Mouse (Mus musculus): ENCODE results near the gene Xbp1. TPM values are rescaled to one million over a fixed set of nuclear protein-coding genes. Genes with fewer than 3 reads are reported as not detected.
"Not testable (repeated sequence)": the region's sequence is repeated elsewhere in the genome, so short reads cannot be mapped to it uniquely, and the experiment has no call there.

Xbp1 gene
- total RNA-seq, 1 experiment from 2014 or later = 124 TPM

GRCm38 (mm10) chr11:5527865-5528523 lies 7.5 kb downstream of the Xbp1 start:
- DNase-seq = no peak

- DNase-seq = no peak
Observed at GRCm38 (mm10) chr11:5528841-5529240, 8.4 kb downstream of the Xbp1 start.

GRCm38 (mm10) chr11:5530172-5530571 lies 9.7 kb downstream of the Xbp1 start:
- no peak for DNase-seq

DNA sequence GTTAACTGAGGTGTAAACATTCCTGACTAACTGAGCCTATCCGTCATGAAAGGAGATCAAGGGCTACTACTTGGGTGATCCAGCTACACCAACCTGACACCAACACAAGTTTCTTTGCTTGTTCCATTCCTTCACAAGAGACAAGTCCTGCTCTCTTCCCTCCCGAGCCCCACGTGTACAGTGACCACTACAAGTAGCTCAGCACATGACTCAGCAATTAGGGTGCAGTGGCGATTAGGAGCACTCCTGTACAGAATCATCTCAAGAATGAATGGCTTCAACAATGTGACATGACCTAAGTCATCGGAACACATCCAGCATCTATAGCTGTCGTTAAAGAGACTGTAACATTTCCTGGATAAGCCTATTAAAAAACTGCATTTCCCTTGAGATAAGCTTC lies 10.3 kb downstream of the Xbp1 start:
- no peak for DNase-seq

- no peak for DNase-seq
Observed at GRCm38 (mm10) chr11:5533108-5533507, 12.6 kb downstream of the Xbp1 start.

GRCm38 (mm10) chr11:5537454-5537853 lies 17.0 kb downstream of the Xbp1 start:
- not testable (repeated sequence) for DNase-seq

DNA sequence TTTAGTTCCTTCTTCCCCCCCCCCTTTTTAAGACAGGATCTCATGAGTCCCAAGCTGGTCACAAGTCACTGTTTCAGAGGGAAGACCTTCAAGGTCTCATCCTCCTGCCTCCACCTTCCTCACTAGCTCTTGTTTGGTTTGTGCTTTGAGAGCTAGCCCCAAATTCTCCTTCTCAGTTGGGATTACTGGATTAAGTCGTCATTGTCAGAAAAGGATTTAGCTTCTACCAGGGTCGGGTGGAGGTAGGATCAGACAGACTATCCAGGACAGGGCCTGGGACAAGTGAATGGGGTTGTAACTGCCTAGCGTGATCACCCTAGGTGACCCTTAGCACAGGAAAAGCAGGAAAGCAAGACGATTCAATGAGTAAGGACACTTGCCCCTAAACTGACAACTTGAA lies 19.9 kb downstream of the Xbp1 start:
- DNase-seq = no peak

GRCm38 (mm10) chr11:5541230-5541798 lies 20.9 kb downstream of the Xbp1 start:
- peak; percentile 25 for DNase-seq

- peak; percentile 94 for DNase-seq
Observed at GRCm38 (mm10) chr11:5541799-5542481, 21.5 kb downstream of the Xbp1 start, which contains the start of gene Ccdc117. Ccdc117 (minus strand) TSS chr11:5542187.

GRCm38 (mm10) chr11:5542482-5543185 lies 22.2 kb downstream of the Xbp1 start:
- DNase-seq = no peak

DNA sequence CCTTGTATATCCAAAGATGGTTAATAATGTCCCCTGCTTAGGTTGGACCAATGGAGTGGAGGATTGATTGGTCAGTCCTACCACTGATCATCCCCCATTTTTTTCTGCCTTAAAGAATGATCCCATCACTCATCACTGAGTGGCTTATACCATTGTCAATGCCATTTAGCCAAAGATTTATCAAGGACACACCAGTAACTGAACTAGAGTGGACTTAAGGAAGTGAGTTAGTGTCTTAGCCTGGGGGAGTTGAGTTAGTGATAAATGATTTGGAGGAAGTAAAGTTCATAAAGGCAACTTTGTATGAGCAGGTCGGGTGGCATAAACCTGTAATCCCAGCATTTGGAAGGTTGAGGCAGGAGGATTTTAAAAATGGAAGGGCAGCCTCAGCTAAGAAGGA lies 22.8 kb downstream of the Xbp1 start:
- no peak for DNase-seq

- not testable (repeated sequence) for DNase-seq
Observed at GRCm38 (mm10) chr11:5544709-5545108, 24.2 kb downstream of the Xbp1 start.

- no peak for DNase-seq
Observed at GRCm38 (mm10) chr11:5545457-5545856, 25.0 kb downstream of the Xbp1 start.

GRCm38 (mm10) chr11:5546693-5547092 lies 26.2 kb downstream of the Xbp1 start:
- DNase-seq = no peak

GRCm38 (mm10) chr11:5551430-5551829 lies 31.0 kb downstream of the Xbp1 start:
- no peak for DNase-seq

- no peak for DNase-seq
Observed at GRCm38 (mm10) chr11:5551931-5552330, 31.5 kb downstream of the Xbp1 start.

GRCm38 (mm10) chr11:5560273-5560672 lies 39.8 kb downstream of the Xbp1 start:
- no peak for DNase-seq

GRCm38 (mm10) chr11:5562625-5563268 lies 42.3 kb downstream of the Xbp1 start:
- no peak for DNase-seq

- no peak for DNase-seq
Observed at GRCm38 (mm10) chr11:5563898-5564297, 43.4 kb downstream of the Xbp1 start.

DNA sequence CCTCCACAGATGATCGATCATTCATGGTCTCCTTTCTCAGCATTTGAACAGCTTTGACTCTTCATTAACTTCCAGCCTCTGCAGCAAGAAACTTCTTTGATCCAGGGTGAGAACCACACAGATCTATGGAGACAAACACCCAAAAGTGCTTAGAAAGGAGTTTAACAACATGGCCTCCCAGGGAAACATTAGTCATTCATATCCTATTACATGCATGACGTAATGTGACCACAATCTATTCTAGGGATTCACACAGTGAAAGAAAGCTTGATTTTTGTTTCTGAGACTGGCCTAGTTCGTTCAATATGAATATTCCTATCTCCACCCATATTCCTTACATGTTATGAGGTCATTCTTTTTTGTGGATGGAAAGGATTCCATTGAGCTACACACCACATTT lies 45.1 kb downstream of the Xbp1 start:
- DNase-seq = no peak

GRCm38 (mm10) chr11:5566506-5566905 lies 46.0 kb downstream of the Xbp1 start:
- DNase-seq = no peak

GRCm38 (mm10) chr11:5567654-5568053 lies 47.2 kb downstream of the Xbp1 start:
- DNase-seq = no peak

Measured in adrenal gland, postnatal 14 days (tissue).